Mouse (Mus musculus) heart, adult 2 months (tissue): ENCODE data around the gene Zfp109. TPM values are rescaled to one million over a fixed set of nuclear protein-coding genes. Genes with fewer than 3 reads are reported as not detected.

ENCODE experiments used
- DNase-seq, 2 experiments: peaks; one replicate each; pipeline ENCODE4 v3.0.0; 2021
- H3K27ac ChIP-seq: fragments of 200-600 bp; 2 replicates; pipeline ENCODE4 v1.8.1; 2022
- H3K27me3 ChIP-seq: fragments of 200-500 bp; 2 replicates; pipeline ENCODE4 v1.6.1; 2012; ENCODE audit warnings: mild to moderate bottlenecking, low read length, inconsistent platforms, mixed read lengths; ENCODE audit not compliant: control insufficient read depth, insufficient read depth
- H3K36me3 ChIP-seq: fragments of 200-500 bp; 2 replicates; pipeline ENCODE4 v1.6.1; 2012; ENCODE audit warnings: low read length, inconsistent platforms; ENCODE audit not compliant: control insufficient read depth, insufficient read depth
- H3K4me1 ChIP-seq: fragments of 200-500 bp; 2 replicates; pipeline ENCODE4 v1.6.1; 2011; ENCODE audit warnings: low read length; ENCODE audit not compliant: control insufficient read depth, insufficient read depth
- H3K4me3 ChIP-seq: fragments of 200-600 bp; 2 replicates; pipeline ENCODE4 v1.8.1; 2022
- H3K79me2 ChIP-seq: fragments of 200-500 bp; replicated peaks from 2 replicates; pipeline ENCODE4 v1.6.1; 2012; ENCODE audit warnings: mild to moderate bottlenecking, inconsistent platforms, low read length, moderate library complexity, mixed read lengths; ENCODE audit not compliant: control insufficient read depth, insufficient read depth
- H3K9ac ChIP-seq: fragments of 200-500 bp; 2 replicates; pipeline ENCODE4 v1.6.1; 2012; ENCODE audit warnings: low read depth, mild to moderate bottlenecking, control low read depth, inconsistent platforms, low read length, mixed read lengths
- CTCF ChIP-seq: fragments of 200-600 bp; IDR thresholded peaks from 2 replicates; pipeline ENCODE4 v1.8.1; 2022; ENCODE audit warnings: antibody characterized with exemption, mild to moderate bottlenecking, moderate library complexity
- EP300 ChIP-seq: fragments of 200-500 bp; IDR thresholded peaks from 2 replicates; pipeline ENCODE4 v1.6.1; 2011; ENCODE audit warnings: low read depth, low read length, control low read depth; ENCODE audit not compliant: insufficient read depth
- POLR2A ChIP-seq: fragments of 200-500 bp; IDR thresholded peaks from 2 replicates; pipeline ENCODE4 v1.6.1; 2011; ENCODE audit warnings: mild to moderate bottlenecking, low read depth, low read length, control low read depth; ENCODE audit not compliant: insufficient read depth
- WGBS: fragments of 180-500 bp; shearing (Covaris S2); methylation state at CpG from one replicate; pipeline ENCODE4 v1.1.7; 2018; 5-methylcytosine and 5-hydroxymethylcytosine counted together
- intact Hi-C: fragments of 180-260 bp; cut with DNase I; formaldehyde crosslinking; loops from one replicate; pipeline ENCODE4 v1.15.1; 2025
- polyA plus RNA-seq: library from polyadenylated mRNA; depleted of rRNA; stranded (reverse); fragments of >200 nt; gene quantifications from 2 replicates; pipeline ENCODE4 v1.2.3, GENCODE M21; 2012; rRNA removed
- total RNA-seq, 2 experiments: library from RNA; stranded (reverse); gene quantifications; 2 replicates each; pipeline ENCODE4 v1.2.3; 2021

Gene Zfp109
- total and polyA plus RNA-seq, 3 experiments: 0.80 to 2.1 (median 1.8) TPM

DNA sequence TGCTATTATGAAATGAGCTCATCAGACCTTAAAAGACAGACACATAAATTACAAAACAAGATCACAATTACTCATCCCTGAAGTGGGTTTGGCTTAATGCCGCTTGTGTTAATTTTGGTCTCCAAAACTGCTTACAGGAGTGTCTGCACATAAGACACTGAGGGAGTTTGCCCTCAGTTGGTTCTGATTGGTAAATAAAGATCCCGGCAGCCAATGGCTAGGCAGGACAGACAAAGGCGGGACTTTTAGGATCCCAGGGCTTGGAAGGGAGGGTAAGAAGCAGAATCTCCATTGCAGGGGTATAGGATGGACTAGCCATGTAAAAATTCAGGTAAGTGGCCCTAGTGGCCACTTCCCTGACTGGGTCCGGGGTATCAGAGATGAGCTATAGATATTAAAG, 40.4 kb downstream of the Zfp109 start:
- no peak for DNase-seq
- no peaks in the 10 kb centered on the region for H3K4me1 ChIP-seq
- no peaks in the 10 kb centered on the region for H3K79me2 ChIP-seq
- H3K4me3 ChIP-seq: no peak overlapping the region
- H3K27me3 ChIP-seq: no peaks in the 10 kb centered on the region
- H3K36me3 ChIP-seq: no peaks in the 10 kb centered on the region; the same call in 1 of the 2 replicates
- H3K27ac ChIP-seq: no peak overlapping the region
- intact Hi-C loops: no loop called here
- TF ChIP-seq POLR2A (no peak), EP300 (no peak), CTCF (no peak)
- 98% methylated on average over 4 of the region's 4 CpGs for WGBS
- no peak overlapping the region for H3K9ac ChIP-seq

- no peak overlapping the region for H3K4me3 ChIP-seq
- TF ChIP-seq CTCF: no peak
- no peak for TF ChIP-seq POLR2A
- no peak for TF ChIP-seq EP300
- no peaks in the 10 kb centered on the region for H3K27me3 ChIP-seq
- no peaks in the 10 kb centered on the region for H3K36me3 ChIP-seq
- H3K4me1 ChIP-seq: no peaks in the 10 kb centered on the region
- no peak overlapping the region for H3K27ac ChIP-seq
- WGBS: 82% methylated on average over 3 of the region's 3 CpGs
- no peak overlapping the region for H3K9ac ChIP-seq
- DNase-seq: no peak
- intact Hi-C loops: no loop called here
- no peaks in the 10 kb centered on the region for H3K79me2 ChIP-seq
Measured at GRCm38 (mm10) chr7:24193157-24193556, 44.2 kb downstream of the Zfp109 start.

DNA sequence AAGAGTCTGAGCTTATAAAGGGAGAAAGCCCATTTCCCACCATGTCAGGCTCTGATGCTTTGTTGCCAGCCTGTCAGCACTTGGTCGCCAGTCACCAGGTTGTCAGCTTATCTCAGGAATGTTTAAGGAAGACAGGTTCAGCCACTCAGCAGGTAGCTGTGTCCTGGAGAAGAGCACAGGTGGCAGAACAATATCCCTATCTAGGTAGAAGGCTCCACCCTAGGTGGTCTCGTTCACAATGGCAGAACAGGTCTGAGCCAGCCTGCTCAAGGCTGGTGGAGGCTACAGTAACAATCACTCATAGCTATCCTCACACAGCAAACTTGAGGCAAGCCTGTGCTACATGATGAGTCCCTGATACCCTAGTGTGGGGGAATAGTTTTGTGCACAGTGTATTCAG, 46.0 kb downstream of the Zfp109 start:
- Histone ChIP-seq H3K27me3 (no peaks in the 10 kb centered on the region), H3K4me3 (no peak overlapping the region), H3K36me3 (no peaks in the 10 kb centered on the region), H3K27ac (no peak overlapping the region), H3K4me1 (no peaks in the 10 kb centered on the region), H3K79me2 (no peaks in the 10 kb centered on the region), H3K9ac (no peak overlapping the region)
- 73% methylated on average over 2 of the region's 2 CpGs for WGBS
- no peak for DNase-seq
- intact Hi-C loops: no loop called here
- TF ChIP-seq EP300 (no peak), CTCF (no peak), POLR2A (no peak)

- WGBS: 19% methylated on average over 5 of the region's 5 CpGs
- Histone ChIP-seq H3K4me3 (no peak overlapping the region), H3K4me1 (no peaks in the 10 kb centered on the region), H3K36me3 (no peaks in the 10 kb centered on the region), H3K79me2 (no peaks in the 10 kb centered on the region), H3K27me3 (no peaks in the 10 kb centered on the region), H3K9ac (no peak overlapping the region), H3K27ac (no peak overlapping the region)
- no peak for TF ChIP-seq EP300
- TF ChIP-seq CTCF: no peak
- TF ChIP-seq POLR2A: no peak
- no peak for DNase-seq
- intact Hi-C loops: no loop called here
Measured at GRCm38 (mm10) chr7:24189571-24189944, 47.8 kb downstream of the Zfp109 start.

DNA sequence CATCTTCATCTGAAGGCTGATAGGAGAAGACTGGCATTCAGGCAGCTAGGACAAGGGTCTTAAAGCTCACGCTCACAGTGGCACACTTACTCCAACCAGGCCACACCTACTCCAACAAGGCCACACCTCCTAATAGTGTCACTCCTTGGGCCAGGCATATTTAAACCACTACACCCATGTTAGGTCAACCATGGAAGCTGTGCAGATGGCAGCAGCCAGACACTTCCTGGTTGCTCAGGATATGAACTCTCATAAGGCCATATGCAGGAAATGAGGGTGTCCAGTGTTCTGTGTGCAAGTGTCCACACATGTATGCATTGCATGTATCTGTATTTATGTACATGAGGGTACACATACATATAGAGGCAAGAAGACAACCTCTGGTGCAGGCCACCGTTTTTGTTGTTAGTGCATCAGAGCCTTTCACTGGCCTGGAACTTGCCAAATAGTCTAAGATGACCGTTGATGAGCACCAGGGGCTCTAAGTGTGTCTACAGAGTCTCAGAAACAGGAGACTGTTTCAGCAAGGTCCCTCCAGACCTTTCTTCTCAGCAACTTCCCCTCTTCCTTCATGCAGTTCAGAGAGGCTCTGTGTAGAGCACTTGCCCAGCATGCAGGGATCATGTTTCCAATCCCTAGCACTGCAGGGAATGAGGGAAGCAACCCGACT, 48.3 kb downstream of the Zfp109 start:
- no peaks in the 10 kb centered on the region for H3K36me3 ChIP-seq
- intact Hi-C loops: no loop called here
- no peak for DNase-seq
- H3K4me1 ChIP-seq: no peaks in the 10 kb centered on the region
- no peaks in the 10 kb centered on the region for H3K27me3 ChIP-seq
- H3K9ac ChIP-seq: no peak overlapping the region
- H3K27ac ChIP-seq: no peak overlapping the region
- TF ChIP-seq CTCF: no peak
- TF ChIP-seq EP300: no peak
- no peak for TF ChIP-seq POLR2A
- H3K79me2 ChIP-seq: no peaks in the 10 kb centered on the region
- H3K4me3 ChIP-seq: no peak overlapping the region
- WGBS: 67% methylated on average over 4 of the region's 4 CpGs

DNA sequence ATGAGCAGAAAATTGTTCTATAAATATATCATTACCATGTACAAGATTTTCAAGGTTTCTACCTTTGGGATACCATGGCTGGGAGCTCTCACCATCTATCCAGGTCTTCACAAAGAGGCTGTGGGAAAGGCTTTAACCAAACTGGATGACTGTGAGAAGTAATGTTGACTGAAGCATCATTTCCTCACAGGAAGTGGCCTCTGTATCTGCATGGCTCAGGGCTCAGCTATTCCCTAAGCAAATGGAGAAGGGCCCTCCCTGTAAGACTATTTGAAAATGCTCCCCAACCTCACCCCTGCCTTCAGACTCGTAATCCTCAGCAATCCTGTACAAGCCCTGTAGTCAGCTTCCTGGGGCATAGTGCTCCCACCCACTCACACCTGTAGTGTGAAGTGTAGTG, 49.7 kb downstream of the Zfp109 start:
- intact Hi-C loops: no loop called here
- no peak for DNase-seq
- TF ChIP-seq EP300 (no peak), POLR2A (no peak), CTCF (no peak)
- Histone ChIP-seq H3K4me1 (no peaks in the 10 kb centered on the region), H3K27ac (no peak overlapping the region), H3K27me3 (no peaks in the 10 kb centered on the region), H3K79me2 (no peaks in the 10 kb centered on the region), H3K36me3 (no peaks in the 10 kb centered on the region), H3K9ac (no peak overlapping the region), H3K4me3 (no peak overlapping the region)
- 50% methylated on average over 1 of the region's 1 CpGs for WGBS

Other genes starting within 250 kb of the Zfp109 start
- not detected for gene V1rd19, start 235.9 kb downstream of the Zfp109 start, total RNA-seq
- not detected in 2 replicates for gene V1rd19, start 235.9 kb downstream of the Zfp109 start, polyA plus RNA-seq
- not detected for gene Vmn1r183, start 184.3 kb downstream of the Zfp109 start, total RNA-seq
- gene Vmn1r183, start 184.3 kb downstream of the Zfp109 start, polyA plus RNA-seq: not detected in 2 replicates
- gene Zfp180, start 155.6 kb downstream of the Zfp109 start, total RNA-seq: 10 to 100 TPM; 16.7 to 16.8 TPM
- gene Zfp180, start 155.6 kb downstream of the Zfp109 start, polyA plus RNA-seq: 7.7 and 11.3 TPM in 2 replicates
- gene Zfp112, start 125.2 kb downstream of the Zfp109 start, total RNA-seq: 1 to 10 TPM; 3.1 to 3.2 TPM
- 1.8 and 3.5 TPM in 2 replicates for gene Zfp112, start 125.2 kb downstream of the Zfp109 start, polyA plus RNA-seq
- gene Zfp235, start 103.4 kb downstream of the Zfp109 start, total RNA-seq: 1 to 10 TPM; 4.2 to 5.4 TPM
- 3.1 and 5.5 TPM in 2 replicates for gene Zfp235, start 103.4 kb downstream of the Zfp109 start, polyA plus RNA-seq
- under 1 TPM; 0.16 TPM for gene Zfp114, start 62.5 kb downstream of the Zfp109 start, total RNA-seq
- gene Zfp114, start 62.5 kb downstream of the Zfp109 start, polyA plus RNA-seq: 0.06 and 0.10 TPM in 2 replicates
- 1 to 10 TPM; 3.2 to 3.6 TPM for gene Zfp111, start 26.1 kb downstream of the Zfp109 start, total RNA-seq
- gene Zfp111, start 26.1 kb downstream of the Zfp109 start, polyA plus RNA-seq: 1.1 and 1.6 TPM in 2 replicates
- gene Zfp108, start 17.2 kb upstream of the Zfp109 start, total RNA-seq: 1 to 10 TPM; 1.4 to 1.8 TPM
- 0.70 and 1.4 TPM in 2 replicates for gene Zfp108, start 17.2 kb upstream of the Zfp109 start, polyA plus RNA-seq
- 1 to 10 TPM; 3.3 to 4.1 TPM for gene Zfp93, start 32.9 kb upstream of the Zfp109 start, total RNA-seq
- 1.7 and 2.9 TPM in 2 replicates for gene Zfp93, start 32.9 kb upstream of the Zfp109 start, polyA plus RNA-seq
- 1 to 10 TPM; 2.7 to 3.3 TPM for gene Zfp61, start 63.7 kb upstream of the Zfp109 start, total RNA-seq
- 2.7 and 5.3 TPM in 2 replicates for gene Zfp61, start 63.7 kb upstream of the Zfp109 start, polyA plus RNA-seq
- gene Zfp94, start 79.1 kb upstream of the Zfp109 start, total RNA-seq: 1 to 10 TPM; 1.9 to 2.7 TPM
- 3.4 and 3.8 TPM in 2 replicates for gene Zfp94, start 79.1 kb upstream of the Zfp109 start, polyA plus RNA-seq
- not detected for gene Tescl, start 96.4 kb upstream of the Zfp109 start, total RNA-seq
- gene Tescl, start 96.4 kb upstream of the Zfp109 start, polyA plus RNA-seq: 0.35 and 0.66 TPM in 2 replicates
- gene Lypd5, start 111.6 kb upstream of the Zfp109 start, total RNA-seq: not detected
- gene Lypd5, start 111.6 kb upstream of the Zfp109 start, polyA plus RNA-seq: not detected in 2 replicates
- gene Kcnn4, start 132.7 kb upstream of the Zfp109 start, total RNA-seq: 1 to 10 TPM in 1 of 2 experiments, under 1 TPM in 1; 0.91 to 1.1 TPM
- gene Kcnn4, start 132.7 kb upstream of the Zfp109 start, polyA plus RNA-seq: 1.2 and 1.9 TPM in 2 replicates
- gene Smg9, start 162.1 kb upstream of the Zfp109 start, total RNA-seq: 1 to 10 TPM; 5.9 to 6.6 TPM
- gene Smg9, start 162.1 kb upstream of the Zfp109 start, polyA plus RNA-seq: 19.2 and 21.4 TPM in 2 replicates
- not detected for gene Irgc1, start 214.7 kb upstream of the Zfp109 start, total RNA-seq
- gene Irgc1, start 214.7 kb upstream of the Zfp109 start, polyA plus RNA-seq: 0.67 and 0.88 TPM in 2 replicates
- 1 to 10 TPM; 3.3 to 3.6 TPM for gene Plaur, start 224.9 kb upstream of the Zfp109 start, total RNA-seq
- gene Plaur, start 224.9 kb upstream of the Zfp109 start, polyA plus RNA-seq: 4.2 and 5.0 TPM in 2 replicates
- 10 to 100 TPM; 14.0 to 14.7 TPM for gene Cadm4, start 244.5 kb upstream of the Zfp109 start, total RNA-seq
- gene Cadm4, start 244.5 kb upstream of the Zfp109 start, polyA plus RNA-seq: 17.0 and 20.4 TPM in 2 replicates